Mouse (Mus musculus): Measurements from ENCODE around the gene Cacng8. TPM values are rescaled to one million over a fixed set of nuclear protein-coding genes. Genes with fewer than 3 reads are reported as not detected.

The Cacng8 gene
- total and polyA plus RNA-seq, 3 experiments = not detected

- intact Hi-C loops (cut with DNase I) = no loop called here
- Histone ChIP-seq H3K9ac (ENCODE audit: low read depth, low read length) (no peak overlapping the region), H3K36me3 (ENCODE audit: control insufficient read depth, insufficient read depth, low read length) (no peaks in the 10 kb centered on the region), H3K27me3 (ENCODE audit: control insufficient read depth, insufficient read depth, low read length) (no peaks in the 10 kb centered on the region; the same call in 1 of the 2 replicates), H3K79me2 (replicated peaks; ENCODE audit: control insufficient read depth, insufficient read depth, low read length) (no peaks in the 10 kb centered on the region), H3K27ac (no peak overlapping the region), H3K4me1 (ENCODE audit: control insufficient read depth, insufficient read depth, low read length) (no peaks in the 10 kb centered on the region), H3K4me3 (no peak overlapping the region)
- DNase-seq = no peak
- no peak for TF ChIP-seq POLR2A (IDR thresholded peaks at IDR 0.05; ENCODE audit: insufficient read depth, low read depth, low read length)
- TF ChIP-seq EP300 (IDR thresholded peaks at IDR 0.05; ENCODE audit: insufficient read depth, low read depth, low read length) = no peak
- no peak for TF ChIP-seq CTCF (IDR thresholded peaks at IDR 0.05)
- 91% methylated on average over 5 of the region's 5 CpGs for WGBS
These were observed 34.7 kb downstream of the Cacng8 start for GRCm38 (mm10) chr7:3425141-3425540.

GRCm38 (mm10) chr7:3430161-3430560, 39.7 kb downstream of the Cacng8 start:
- Histone ChIP-seq H3K27me3 (ENCODE audit: control insufficient read depth, insufficient read depth, low read length) (no peaks in the 10 kb centered on the region), H3K27ac (no peak overlapping the region), H3K4me3 (no peak overlapping the region), H3K4me1 (ENCODE audit: control insufficient read depth, insufficient read depth, low read length) (no peaks in the 10 kb centered on the region), H3K79me2 (replicated peaks; ENCODE audit: control insufficient read depth, insufficient read depth, low read length) (no peaks in the 10 kb centered on the region), H3K9ac (ENCODE audit: low read depth, low read length) (no peak overlapping the region), H3K36me3 (ENCODE audit: control insufficient read depth, insufficient read depth, low read length) (no peaks in the 10 kb centered on the region)
- DNase-seq = no peak
- WGBS = 47% methylated on average over 6 of the region's 6 CpGs
- TF ChIP-seq POLR2A (IDR thresholded peaks at IDR 0.05; ENCODE audit: insufficient read depth, low read depth, low read length) = no peak
- TF ChIP-seq CTCF (IDR thresholded peaks at IDR 0.05) = no peak
- no peak for TF ChIP-seq EP300 (IDR thresholded peaks at IDR 0.05; ENCODE audit: insufficient read depth, low read depth, low read length)
- intact Hi-C loops (cut with DNase I) = no loop called here

DNA sequence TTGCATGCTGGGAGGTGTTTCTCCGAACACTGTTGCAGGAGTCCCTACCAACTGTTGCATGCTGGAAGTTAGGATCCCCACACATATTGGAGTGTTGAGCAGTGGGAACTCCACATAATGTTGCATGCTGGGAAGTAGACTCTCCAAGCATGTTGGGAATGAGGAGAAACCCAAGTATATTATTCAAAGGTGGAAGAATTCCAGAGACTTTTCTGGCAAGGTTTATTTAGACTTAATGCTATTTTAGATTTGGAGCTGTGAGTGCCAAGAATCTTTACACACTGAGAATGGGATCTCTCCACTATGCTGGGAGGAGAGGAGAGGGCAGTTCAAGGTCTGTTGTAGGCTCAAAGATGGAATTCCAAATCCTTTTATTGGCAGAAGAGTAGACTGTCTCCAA, 41.6 kb downstream of the Cacng8 start:
- no peak for DNase-seq
- Histone ChIP-seq H3K9ac (ENCODE audit: low read depth, low read length) (no peak overlapping the region), H3K36me3 (ENCODE audit: control insufficient read depth, insufficient read depth, low read length) (no peaks in the 10 kb centered on the region), H3K27ac (no peak overlapping the region), H3K27me3 (ENCODE audit: control insufficient read depth, insufficient read depth, low read length) (no peaks in the 10 kb centered on the region), H3K79me2 (replicated peaks; ENCODE audit: control insufficient read depth, insufficient read depth, low read length) (no peaks in the 10 kb centered on the region), H3K4me1 (ENCODE audit: control insufficient read depth, insufficient read depth, low read length) (no peaks in the 10 kb centered on the region), H3K4me3 (no peak overlapping the region)
- WGBS = 91% methylated on average over 1 of the region's 1 CpGs
- TF ChIP-seq EP300 (IDR thresholded peaks at IDR 0.05; ENCODE audit: insufficient read depth, low read depth, low read length) (no peak), CTCF (IDR thresholded peaks at IDR 0.05) (no peak), POLR2A (IDR thresholded peaks at IDR 0.05; ENCODE audit: insufficient read depth, low read depth, low read length) (no peak)
- intact Hi-C loops (cut with DNase I) = no loop called here

GRCm38 (mm10) chr7:3437941-3438340, 47.5 kb downstream of the Cacng8 start:
- 12% methylated on average over 5 of the region's 5 CpGs for WGBS
- Histone ChIP-seq H3K27me3 (ENCODE audit: control insufficient read depth, insufficient read depth, low read length) (no peaks in the 10 kb centered on the region), H3K4me1 (ENCODE audit: control insufficient read depth, insufficient read depth, low read length) (no peaks in the 10 kb centered on the region), H3K36me3 (ENCODE audit: control insufficient read depth, insufficient read depth, low read length) (no peaks in the 10 kb centered on the region), H3K9ac (ENCODE audit: low read depth, low read length) (no peak overlapping the region), H3K27ac (no peak overlapping the region), H3K79me2 (replicated peaks; ENCODE audit: control insufficient read depth, insufficient read depth, low read length) (no peaks in the 10 kb centered on the region), H3K4me3 (no peak overlapping the region)
- TF ChIP-seq CTCF (IDR thresholded peaks at IDR 0.05) = no peak
- TF ChIP-seq EP300 (IDR thresholded peaks at IDR 0.05; ENCODE audit: insufficient read depth, low read depth, low read length) = no peak
- TF ChIP-seq POLR2A (IDR thresholded peaks at IDR 0.05; ENCODE audit: insufficient read depth, low read depth, low read length) = no peak
- DNase-seq = no peak
- intact Hi-C loops (cut with DNase I) = no loop called here

GRCm38 (mm10) chr7:3439984-3440383, 49.5 kb downstream of the Cacng8 start:
- no peak for DNase-seq
- Histone ChIP-seq H3K9ac (ENCODE audit: low read depth, low read length) (no peak overlapping the region), H3K36me3 (ENCODE audit: control insufficient read depth, insufficient read depth, low read length) (no peaks in the 10 kb centered on the region), H3K27me3 (ENCODE audit: control insufficient read depth, insufficient read depth, low read length) (no peaks in the 10 kb centered on the region), H3K79me2 (replicated peaks; ENCODE audit: control insufficient read depth, insufficient read depth, low read length) (no peaks in the 10 kb centered on the region), H3K27ac (no peak overlapping the region), H3K4me1 (ENCODE audit: control insufficient read depth, insufficient read depth, low read length) (no peaks in the 10 kb centered on the region), H3K4me3 (no peak overlapping the region)
- intact Hi-C loops (cut with DNase I) = no loop called here
- TF ChIP-seq POLR2A (IDR thresholded peaks at IDR 0.05; ENCODE audit: insufficient read depth, low read depth, low read length) (no peak), CTCF (IDR thresholded peaks at IDR 0.05) (no peak), EP300 (IDR thresholded peaks at IDR 0.05; ENCODE audit: insufficient read depth, low read depth, low read length) (no peak)
- WGBS = 83% methylated on average over 11 of the region's 11 CpGs

DNA sequence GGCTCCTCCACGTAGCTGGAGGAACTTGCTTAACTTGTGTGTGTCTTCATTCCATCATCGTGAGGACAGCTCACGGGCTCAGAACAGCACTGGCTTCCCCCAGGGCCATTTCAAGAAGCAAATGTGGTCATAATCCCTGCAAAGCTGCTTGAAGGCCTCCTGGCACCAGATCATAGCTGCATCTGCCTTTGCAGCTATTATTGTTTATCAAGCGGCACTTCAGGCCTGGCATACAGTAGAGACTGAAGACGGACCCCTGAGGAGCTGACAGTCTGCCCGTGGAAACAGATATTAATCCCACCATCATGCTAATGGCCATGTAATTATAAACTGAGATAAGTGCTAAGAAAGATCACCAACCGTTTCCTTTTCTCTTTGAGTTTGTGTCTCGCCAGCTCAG, 50.0 kb downstream of the Cacng8 start:
- WGBS = 61% methylated on average over 8 of the region's 8 CpGs
- no peaks in the 10 kb centered on the region for H3K79me2 ChIP-seq (replicated peaks; ENCODE audit: control insufficient read depth, insufficient read depth, low read length)
- intact Hi-C loops (cut with DNase I) = no loop called here
- H3K27me3 ChIP-seq (ENCODE audit: control insufficient read depth, insufficient read depth, low read length) = no peaks in the 10 kb centered on the region
- TF ChIP-seq EP300 (IDR thresholded peaks at IDR 0.05; ENCODE audit: insufficient read depth, low read depth, low read length) = no peak
- TF ChIP-seq CTCF (IDR thresholded peaks at IDR 0.05) = no peak
- H3K9ac ChIP-seq (ENCODE audit: low read depth, low read length) = no peak overlapping the region
- H3K27ac ChIP-seq = no peak overlapping the region
- no peak overlapping the region for H3K4me3 ChIP-seq
- no peak for DNase-seq
- H3K4me1 ChIP-seq (ENCODE audit: control insufficient read depth, insufficient read depth, low read length) = no peaks in the 10 kb centered on the region
- no peaks in the 10 kb centered on the region for H3K36me3 ChIP-seq (ENCODE audit: control insufficient read depth, insufficient read depth, low read length)
